Mouse (Mus musculus) cortical plate, adult 2 months (tissue): ENCODE data around the gene Mettl3.

Experiments
- CTCF ChIP-seq: fragments of 200-500 bp; IDR thresholded peaks from 2 replicates; pipeline ENCODE4 v1.5.1; 2011; ENCODE audit warnings: mild to moderate bottlenecking, control low read depth, low read length; ENCODE audit not compliant: insufficient read depth; ENCODE audit errors: extremely low read depth
- POLR2A ChIP-seq: fragments of 200-500 bp; IDR thresholded peaks from 2 replicates; pipeline ENCODE4 v1.6.1; 2011; ENCODE audit warnings: mild to moderate bottlenecking, low read length, control low read depth; ENCODE audit not compliant: insufficient read depth; ENCODE audit errors: extremely low read depth

DNA sequence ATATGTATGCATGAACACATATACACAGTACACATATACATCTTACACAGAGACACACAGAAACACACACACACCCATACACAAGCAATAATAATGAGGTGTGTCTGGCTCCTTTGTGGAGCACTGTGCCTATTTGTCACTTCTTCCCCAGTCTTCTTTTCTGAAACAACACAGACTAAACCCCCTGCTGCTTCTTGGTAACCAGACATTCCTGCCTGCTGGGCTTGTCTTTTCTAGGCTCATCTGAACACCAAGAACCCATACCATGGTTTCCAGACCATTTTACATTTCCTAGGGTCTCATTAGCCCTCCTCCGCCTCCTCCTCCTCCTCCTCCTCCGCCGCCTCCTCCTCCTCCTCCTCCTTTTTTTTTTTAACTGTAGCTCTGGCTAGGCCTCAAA is 27.2 kb upstream of the Mettl3 start:
- no peak for TF ChIP-seq CTCF
- TF ChIP-seq POLR2A: no peak
